In the genomic region with DNA sequence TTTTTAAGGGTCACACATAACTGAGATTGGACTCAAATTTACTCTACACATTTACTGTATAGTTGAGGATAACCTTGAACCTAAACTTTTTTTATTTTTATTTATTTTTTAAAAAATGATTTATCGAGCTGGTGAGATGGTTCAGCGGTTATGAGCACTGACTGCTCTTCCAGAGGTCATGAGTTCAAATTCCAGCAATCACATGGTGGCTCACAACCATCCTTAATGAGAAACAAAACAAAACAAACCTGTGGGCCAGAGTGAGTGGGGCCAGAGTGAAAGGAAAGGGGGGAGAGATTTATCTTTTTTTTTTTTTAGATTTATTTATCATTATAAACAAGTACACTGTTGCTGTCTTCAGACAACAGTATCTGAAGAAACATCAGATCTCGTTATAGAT, we compare ENCODE assay signal across 19 mouse cellular contexts. TPM values are rescaled to one million over a fixed set of nuclear protein-coding genes. Genes with fewer than 3 reads are reported as not detected.
"Had no signal": no experiment of that assay in that cellular context is flagged by ENCODE, and none has a peak within 500 bp of the region (broad histone marks: within the 10 kb centered on the region; RNA-seq: fewer than 3 reads in every experiment).

No protein-coding gene starts in this region.

- H3K4me1 ChIP-seq: midbrain, embryonic 13.5 days; neural tube, embryonic 13.5 days; neural tube, embryonic 15.5 days had no signal

- H3K4me3 ChIP-seq: midbrain, embryonic 10.5 days; midbrain, embryonic 13.5 days; myocyte; neural tube, embryonic 13.5 days; neural tube, embryonic 15.5 days had no signal

- H3K27ac ChIP-seq: midbrain, embryonic 10.5 days; midbrain, embryonic 13.5 days; neural tube, embryonic 13.5 days; neural tube, embryonic 15.5 days had no signal

- H3K27me3 ChIP-seq: midbrain, embryonic 13.5 days; neural tube, embryonic 13.5 days; neural tube, embryonic 15.5 days had no signal

- DNase-seq: lung, adult 18-20 months; lung, embryonic 14.5 days; lung, postnatal 10 days; lung, postnatal 4 days; retina, postnatal 1 day; right cerebral cortex, adult 18-20 months; right cerebral cortex, postnatal 25 days; right cerebral cortex, postnatal 4 days; spleen, adult 18-20 months; thymus, adult 18-20 months; thymus, postnatal 14 days; thymus, postnatal 36 days had no signal

- H3K36me3 ChIP-seq: midbrain, embryonic 10.5 days; midbrain, embryonic 13.5 days; neural tube, embryonic 13.5 days; neural tube, embryonic 15.5 days had no signal

RNA-seq across cellular contexts. Expression of a gene that starts 12.4 kb away (rescaled TPM):
- total RNA-seq: megakaryocyte-erythroid progenitor cell, adult 5-6 weeks had no signal

RNA-seq across cellular contexts. Expression of a gene that starts 22.4 kb away (rescaled TPM):
- total RNA-seq: megakaryocyte, adult 5-6 weeks; megakaryocyte-erythroid progenitor cell, adult 5-6 weeks had no signal
